Mouse (Mus musculus) liver, adult 10 weeks (tissue): ENCODE data around the gene Rpl23a. TPM values are rescaled to one million over a fixed set of nuclear protein-coding genes. Genes with fewer than 3 reads are reported as not detected.

Experiments used
- polyA plus RNA-seq: library from polyadenylated mRNA; stranded (reverse); fragments of 350-450 nt; fragmentation: Illumina TruSeq; extraction: RNeasy Lipid Tissue Mini Kit (QIAGEN cat#74804); gene quantifications from one replicate; pipeline ENCODE4 v1.2.3, GENCODE M21; 2014; ENCODE audit warnings: low read depth, low replicate concordance

The Rpl23a gene
- 310 TPM for polyA plus RNA-seq

GRCm38 (mm10) chr11:78182961-78183844, at the start of gene Rpl23a:
Gene Rpl23a, minus strand, starts transcription at chr11:78183584.

DNA sequence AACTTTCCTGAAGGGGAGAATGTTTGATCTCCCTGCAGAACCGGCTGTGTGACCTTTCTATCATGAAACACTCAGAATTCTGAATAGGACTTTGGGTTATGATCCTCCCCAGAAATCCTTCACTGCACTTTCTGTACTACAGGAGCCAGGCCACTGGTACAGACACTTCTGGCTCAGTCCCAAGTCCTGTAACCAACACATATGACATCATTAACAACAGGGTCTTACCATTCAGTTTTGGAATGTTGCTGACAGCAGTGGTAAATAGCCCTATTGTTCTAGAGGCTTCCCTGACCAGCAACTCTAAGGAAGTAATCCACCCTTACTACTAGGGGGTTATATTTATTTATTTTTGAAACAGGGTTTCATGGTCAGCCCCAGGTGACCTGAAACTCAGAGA, 9.7 kb upstream of the Rpl23a start, which contains the start of gene Proca1:
Gene Proca1, plus strand, starts transcription at position 280 of the 400 bp plus-strand sequence.

GRCm38 (mm10) chr11:78188331-78189233, 5.2 kb upstream of the Rpl23a start, which contains the start of gene Rab34:
Gene Rab34, plus strand, starts transcription at chr11:78188430.

GRCm38 (mm10) chr11:78176402-78176862, 7.0 kb downstream of the Rpl23a start, which contains the start of the genes Nek8 and Tlcd1:
Gene Nek8, minus strand, starts transcription at chr11:78176675.
Gene Tlcd1, plus strand, starts transcription at chr11:78176711.

DNA sequence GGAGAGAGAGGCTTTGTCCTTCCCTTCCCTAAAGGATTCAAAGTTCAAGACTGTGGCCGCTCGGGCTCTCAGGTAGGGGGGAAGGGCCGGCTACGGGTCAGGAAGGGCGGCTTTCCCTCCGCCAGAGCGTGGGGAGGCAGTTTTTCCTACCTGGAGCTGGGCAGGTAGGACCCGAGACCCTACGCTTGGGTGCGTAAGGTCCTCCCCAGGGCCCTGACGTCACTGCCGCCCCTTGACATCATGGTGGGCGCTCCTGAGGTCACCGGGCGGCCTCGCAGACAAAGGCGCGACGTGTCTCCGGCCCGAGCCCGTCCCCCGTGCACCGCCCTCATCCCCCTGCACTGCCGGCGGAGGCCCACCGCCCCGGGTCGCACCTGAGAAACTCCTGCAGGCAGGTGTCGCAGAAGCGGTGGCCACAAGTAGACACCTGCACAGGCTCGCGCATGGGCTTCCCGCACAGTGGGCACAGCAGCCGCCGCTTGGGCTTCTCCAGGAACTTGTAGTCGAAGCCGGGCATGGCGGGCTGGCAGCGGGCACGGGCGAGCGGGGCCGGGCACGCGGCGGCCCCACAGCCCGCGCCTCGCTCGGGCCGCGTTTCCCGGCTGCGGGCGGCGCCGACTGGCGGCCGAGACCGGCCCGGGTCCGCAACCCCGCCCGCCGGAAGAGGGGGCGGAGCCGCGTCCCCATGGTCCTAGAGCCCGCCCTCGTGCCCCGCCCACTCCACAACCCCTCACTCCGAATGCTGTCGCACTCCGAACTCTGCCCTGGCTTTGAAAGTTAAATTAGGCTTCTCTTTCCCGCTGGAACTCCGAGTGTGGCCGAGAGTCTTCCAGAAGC, 18.2 kb downstream of the Rpl23a start, which contains the start of gene Traf4:
Gene Traf4, minus strand, starts transcription at position 666 of the 837 bp plus-strand sequence.

Other genes starting within 250 kb of the Rpl23a start
- 7.1 TPM for gene Phf12, start 200.8 kb downstream of the Rpl23a start, polyA plus RNA-seq
- 3.3 TPM for gene Dhrs13, start 151.3 kb downstream of the Rpl23a start, polyA plus RNA-seq
- 8.4 TPM for gene Flot2, start 145.7 kb downstream of the Rpl23a start, polyA plus RNA-seq
- 5.7 TPM for gene Eral1, start 103.2 kb downstream of the Rpl23a start, polyA plus RNA-seq
- gene Fam222b, start 88.9 kb downstream of the Rpl23a start, polyA plus RNA-seq, result 6.3 TPM
- 1.1 TPM for gene Traf4, start 18.0 kb downstream of the Rpl23a start, polyA plus RNA-seq
- 1.6 TPM for gene Nek8, start 6.9 kb downstream of the Rpl23a start, polyA plus RNA-seq
- 33.9 TPM for gene Tlcd1, start 6.9 kb downstream of the Rpl23a start, polyA plus RNA-seq
- gene Rab34, start 4.8 kb upstream of the Rpl23a start, polyA plus RNA-seq, result 1.7 TPM
- 1.3 TPM for gene Proca1, start 9.8 kb upstream of the Rpl23a start, polyA plus RNA-seq
- gene Sdf2, start 62.2 kb upstream of the Rpl23a start, polyA plus RNA-seq, result 21.3 TPM
- 5.8 TPM for gene Supt6, start 62.4 kb upstream of the Rpl23a start, polyA plus RNA-seq
- gene 2610507B11Rik, start 78.2 kb upstream of the Rpl23a start, polyA plus RNA-seq, result 48.4 TPM
- gene BC030499, start 107.3 kb upstream of the Rpl23a start, polyA plus RNA-seq, result 0.24 TPM
- gene Spag5, start 117.9 kb upstream of the Rpl23a start, polyA plus RNA-seq, result 0.32 TPM
- 10.4 TPM for gene Aldoc, start 139.4 kb upstream of the Rpl23a start, polyA plus RNA-seq
- 1.4 TPM for gene Pigs, start 144.8 kb upstream of the Rpl23a start, polyA plus RNA-seq
- 0.58 TPM for gene Unc119, start 159.9 kb upstream of the Rpl23a start, polyA plus RNA-seq
- not detected for gene Foxn1, start 203.0 kb upstream of the Rpl23a start, polyA plus RNA-seq
- 0.45 TPM for gene Slc13a2, start 238.6 kb upstream of the Rpl23a start, polyA plus RNA-seq